Mouse (Mus musculus) midbrain, embryonic 14.5 days (tissue): ENCODE measurements at regions not wholly inside any gene's neighbourhood (a gene's known extent, or its start where the extent isn't known, plus 50 kb on each side); places are given as distances from the start of the nearest gene placed in this dataset.

Experiments used
- ATAC-seq: fragments of 200-750 bp; cut with Nextera tagmentation; 2 replicates; pipeline ENCODE4 v1.8.0; 2017; ENCODE audit warnings: moderate number of reproducible peaks, moderate library complexity; ENCODE audit not compliant: low FRiP score, low TSS enrichment
- DNase-seq: peaks from one replicate; pipeline ENCODE4 v3.0.0-alpha.2; 2015
- H3K27ac ChIP-seq: fragments of 300-500 bp; sonication (generic); replicated peaks from 2 replicates; pipeline ENCODE4 v1.5.1; 2014; ENCODE audit warnings: mild to moderate bottlenecking, low read depth, low read length, moderate library complexity
- H3K27me3 ChIP-seq: fragments of 300-500 bp; sonication (generic); 2 replicates; pipeline ENCODE4 v1.6.1; 2014; ENCODE audit warnings: low read length, control low read depth, mixed read lengths; ENCODE audit not compliant: control insufficient read depth, insufficient read depth
- H3K36me3 ChIP-seq: fragments of 300-500 bp; sonication (generic); 2 replicates; pipeline ENCODE4 v1.6.1; 2014; ENCODE audit warnings: low read length, control low read depth; ENCODE audit not compliant: control insufficient read depth, insufficient read depth
- H3K4me1 ChIP-seq: fragments of 300-500 bp; sonication (generic); 2 replicates; pipeline ENCODE4 v1.6.1; 2014; ENCODE audit warnings: mild to moderate bottlenecking, antibody characterized with exemption, low read length, control low read depth; ENCODE audit not compliant: control insufficient read depth, insufficient read depth
- H3K4me2 ChIP-seq: fragments of 300-500 bp; sonication (generic); 2 replicates; pipeline ENCODE4 v1.6.1; 2014; ENCODE audit warnings: mild to moderate bottlenecking, low read length, moderate library complexity
- H3K4me3 ChIP-seq: fragments of 300-500 bp; sonication (generic); replicated peaks from 2 replicates; pipeline ENCODE4 v1.5.1; 2014; ENCODE audit warnings: low read depth, low read length
- H3K9ac ChIP-seq: fragments of 300-500 bp; sonication (generic); replicated peaks from 2 replicates; pipeline ENCODE4 v1.6.1; 2014; ENCODE audit warnings: mild to moderate bottlenecking, low read length, moderate library complexity
- H3K9me3 ChIP-seq: fragments of 300-500 bp; sonication (generic); 2 replicates; pipeline ENCODE4 v1.6.1; 2016; ENCODE audit warnings: low read length, control low read depth, mixed read lengths; ENCODE audit not compliant: control insufficient read depth
- WGBS: fragments of 180-500 bp; shearing (Covaris S2); extraction: QIAGEN DNeasy Blood & Tissue Kit; methylation state at CpG from one replicate; pipeline ENCODE4 v1.1.7; 2014; 5-methylcytosine and 5-hydroxymethylcytosine counted together

- Histone ChIP-seq H3K9ac (no peak overlapping the region), H3K36me3 (no peaks in the 10 kb centered on the region), H3K27ac (no peak overlapping the region), H3K27me3 (no peaks in the 10 kb centered on the region), H3K4me2 (no peak overlapping the region), H3K9me3 (no peaks in the 10 kb centered on the region), H3K4me1 (0 out of 2 replicates have a peak, but pooled peaks cover 3% of the 10 kb centered on the region), H3K4me3 (no peak overlapping the region)
- ATAC-seq: no peak
- DNase-seq: no peak
- 84% methylated on average over 3 of the region's 3 CpGs for WGBS
Measured at GRCm38 (mm10) chr13:38819526-38819925, 141.1 kb downstream of the Slc35b3 start.

GRCm38 (mm10) chr13:38818781-38819180 lies 141.9 kb downstream of the Slc35b3 start:
- H3K9me3 ChIP-seq: no peaks in the 10 kb centered on the region
- H3K27me3 ChIP-seq: no peaks in the 10 kb centered on the region
- 0 out of 2 replicates have a peak, but pooled peaks cover 3% of the 10 kb centered on the region for H3K4me1 ChIP-seq
- H3K36me3 ChIP-seq: no peaks in the 10 kb centered on the region
- no peak overlapping the region for H3K4me2 ChIP-seq
- no peak overlapping the region for H3K27ac ChIP-seq
- DNase-seq (no peak), ATAC-seq (no peak)
- H3K9ac ChIP-seq: no peak overlapping the region
- WGBS: 92% methylated on average over 1 of the region's 1 CpGs
- no peak overlapping the region for H3K4me3 ChIP-seq

GRCm38 (mm10) chr13:38816296-38816695 lies 144.4 kb downstream of the Slc35b3 start:
- Histone ChIP-seq H3K27me3 (no peaks in the 10 kb centered on the region), H3K9ac (no peak overlapping the region), H3K4me3 (no peak overlapping the region), H3K4me1 (0 out of 2 replicates have a peak, but pooled peaks cover 3% of the 10 kb centered on the region), H3K9me3 (no peaks in the 10 kb centered on the region), H3K27ac (no peak overlapping the region), H3K4me2 (no peak overlapping the region), H3K36me3 (no peaks in the 10 kb centered on the region)
- WGBS: 71% methylated on average over 9 of the region's 9 CpGs
- DNase-seq (peak; percentile 11), ATAC-seq (no peak)

- DNase-seq: peak; percentile 52
- Histone ChIP-seq H3K9me3 (no peaks in the 10 kb centered on the region), H3K4me2 (0 out of 2 replicates have a peak overlapping the region, but pooled peaks have one; percentile 4), H3K27ac (peak overlapping the region; percentile 33; the same call in 1 of the 2 replicates), H3K4me3 (no peak overlapping the region), H3K4me1 (0 out of 2 replicates have a peak, but pooled peaks cover 3% of the 10 kb centered on the region), H3K36me3 (no peaks in the 10 kb centered on the region), H3K9ac (no peak overlapping the region), H3K27me3 (no peaks in the 10 kb centered on the region)
- 52% methylated on average over 19 of the region's 19 CpGs for WGBS
- no peak for ATAC-seq
Measured at GRCm38 (mm10) chr13:38815002-38815707, 145.5 kb downstream of the Slc35b3 start.

- Histone ChIP-seq H3K27ac (no peak overlapping the region), H3K4me1 (no peaks in the 10 kb centered on the region), H3K36me3 (no peaks in the 10 kb centered on the region), H3K4me2 (0 out of 2 replicates have a peak overlapping the region, but pooled peaks have one; percentile 5), H3K27me3 (no peaks in the 10 kb centered on the region), H3K9me3 (no peaks in the 10 kb centered on the region), H3K9ac (no peak overlapping the region), H3K4me3 (no peak overlapping the region)
- 64% methylated on average over 11 of the region's 11 CpGs for WGBS
- DNase-seq (peak; percentile 51), ATAC-seq (no peak)
Measured at GRCm38 (mm10) chr13:38798514-38798913, 139.7 kb upstream of the Eef1e1 start.

- Histone ChIP-seq H3K9me3 (no peaks in the 10 kb centered on the region), H3K27me3 (no peaks in the 10 kb centered on the region), H3K4me2 (no peak overlapping the region), H3K4me1 (no peaks in the 10 kb centered on the region), H3K4me3 (no peak overlapping the region), H3K36me3 (no peaks in the 10 kb centered on the region), H3K27ac (no peak overlapping the region), H3K9ac (no peak overlapping the region)
- WGBS: 44% methylated on average over 7 of the region's 7 CpGs
- no peak for DNase-seq
- no peak for ATAC-seq
Measured at GRCm38 (mm10) chr13:38793456-38793855, 134.6 kb upstream of the Eef1e1 start.

GRCm38 (mm10) chr13:38780630-38781010 lies 121.8 kb upstream of the Eef1e1 start:
- Histone ChIP-seq H3K9me3 (no peaks in the 10 kb centered on the region), H3K4me1 (peaks cover 20% of the 10 kb centered on the region), H3K36me3 (no peaks in the 10 kb centered on the region), H3K4me2 (no peak overlapping the region), H3K4me3 (no peak overlapping the region), H3K9ac (no peak overlapping the region), H3K27ac (0 out of 2 replicates have a peak overlapping the region, but pooled peaks have one; percentile 55), H3K27me3 (no peaks in the 10 kb centered on the region)
- ATAC-seq: no peak
- peak; percentile 24 for DNase-seq
- 22% methylated on average over 6 of the region's 6 CpGs for WGBS

GRCm38 (mm10) chr13:38779984-38780629 lies 121.2 kb upstream of the Eef1e1 start:
- H3K9me3 ChIP-seq: no peaks in the 10 kb centered on the region
- 0 out of 2 replicates have a peak, but pooled peaks have one; percentile 31 for ATAC-seq
- no peak overlapping the region for H3K4me3 ChIP-seq
- H3K27me3 ChIP-seq: no peaks in the 10 kb centered on the region
- no peaks in the 10 kb centered on the region for H3K36me3 ChIP-seq
- peak overlapping the region; percentile 55; the same call in 1 of the 2 replicates for H3K27ac ChIP-seq
- peak; percentile 75 for DNase-seq
- 14% methylated on average over 14 of the region's 14 CpGs for WGBS
- H3K4me1 ChIP-seq: peaks cover 20% of the 10 kb centered on the region
- no peak overlapping the region for H3K9ac ChIP-seq
- H3K4me2 ChIP-seq: peak overlapping the region; percentile 3; the same call in 1 of the 2 replicates
